ENCODE assay signal across 16 mouse cellular contexts in genomic region chr17:14468754-14469488, GRCm38 (mm10).
A peak's percentile ranks its signal among the peaks of the same experiment; 100 is the strongest.
DNase-seq lines count a peak whose midpoint lies in the region; ATAC-seq and TF ChIP-seq lines count a peak whose summit lies in the region.
"Had no signal": no experiment of that assay in that cellular context is flagged by ENCODE, and none has a peak within 500 bp of the region (broad histone marks: within the 10 kb centered on the region; RNA-seq: fewer than 3 reads in every experiment).

No protein-coding gene starts in this region.

- H3K4me2 ChIP-seq in forebrain, postnatal 0 days (ENCODE audit: low read depth): no peak overlapping the region
- H3K4me2 ChIP-seq in forebrain, embryonic 11.5 days (ENCODE audit: low read depth, low read length, severe bottlenecking): no peak overlapping the region
- H3K4me2 ChIP-seq in hindbrain, embryonic 15.5 days: no peak overlapping the region
- no peak overlapping the region for H3K4me2 ChIP-seq in midbrain, embryonic 16.5 days (ENCODE audit: low read length)
- H3K4me2 ChIP-seq: embryonic facial prominence, embryonic 12.5 days; heart, embryonic 12.5 days had no signal

- no peak overlapping the region for H3K9ac ChIP-seq in forebrain, postnatal 0 days
- no peak overlapping the region for H3K9ac ChIP-seq in forebrain, embryonic 11.5 days (ENCODE audit: low read length)
- no peak overlapping the region for H3K9ac ChIP-seq in hindbrain, embryonic 15.5 days
- H3K9ac ChIP-seq in midbrain, embryonic 16.5 days (ENCODE audit: low read depth, low read length): no peak overlapping the region
- H3K9ac ChIP-seq: embryonic facial prominence, embryonic 12.5 days; heart, embryonic 12.5 days; liver, postnatal 0 days had no signal

- H3K36me3 ChIP-seq in forebrain, postnatal 0 days (ENCODE audit: insufficient read depth): no peaks in the 10 kb centered on the region
- no peaks in the 10 kb centered on the region for H3K36me3 ChIP-seq in forebrain, embryonic 11.5 days (ENCODE audit: control insufficient read depth, insufficient read depth, low read length)
- no peaks in the 10 kb centered on the region for H3K36me3 ChIP-seq in hindbrain, embryonic 15.5 days
- H3K36me3 ChIP-seq in midbrain, embryonic 16.5 days (ENCODE audit: control insufficient read depth, insufficient read depth, low read length): no peaks in the 10 kb centered on the region
- H3K36me3 ChIP-seq: embryonic facial prominence, embryonic 12.5 days; heart, embryonic 12.5 days had no signal

- no peak for TF ChIP-seq POLR2A in embryonic fibroblast, embryonic 13.5 days (IDR thresholded peaks at IDR 0.05; ENCODE audit: low read depth, low read length)

- ATAC-seq in forebrain, postnatal 0 days: peak; percentile 43; the same call in 1 of the 2 replicates
- ATAC-seq in forebrain, embryonic 11.5 days (replicated peaks; ENCODE audit: low FRiP score): no peak
- ATAC-seq in hindbrain, embryonic 15.5 days (ENCODE audit: low FRiP score, low read depth): peak; percentile 92
- peak; percentile 81 for ATAC-seq in midbrain, embryonic 16.5 days
- ATAC-seq: liver, postnatal 0 days had no signal

- no peaks in the 10 kb centered on the region for H3K27me3 ChIP-seq in forebrain, postnatal 0 days (ENCODE audit: insufficient read depth, low read length)
- H3K27me3 ChIP-seq in forebrain, embryonic 11.5 days (ENCODE audit: control insufficient read depth, insufficient read depth, low read length): no peaks in the 10 kb centered on the region
- no peaks in the 10 kb centered on the region for H3K27me3 ChIP-seq in hindbrain, embryonic 15.5 days
- H3K27me3 ChIP-seq in midbrain, embryonic 16.5 days (ENCODE audit: control insufficient read depth, insufficient read depth, low read depth, low read length): no peaks in the 10 kb centered on the region
- H3K27me3 ChIP-seq: embryonic facial prominence, embryonic 12.5 days had no signal

- no peak overlapping the region for H3K4me3 ChIP-seq in forebrain, postnatal 0 days (ENCODE audit: low read depth, low read length)
- no peak overlapping the region for H3K4me3 ChIP-seq in forebrain, embryonic 11.5 days (ENCODE audit: low read depth, low read length)
- no peak overlapping the region for H3K4me3 ChIP-seq in embryonic fibroblast, embryonic 13.5 days (ENCODE audit: insufficient read depth, low read length)
- H3K4me3 ChIP-seq in hindbrain, embryonic 15.5 days: no peak overlapping the region
- no peak overlapping the region for H3K4me3 ChIP-seq in midbrain, embryonic 16.5 days (ENCODE audit: low read depth, low read length)
- H3K4me3 ChIP-seq: embryonic facial prominence, embryonic 12.5 days; heart, embryonic 12.5 days; myocyte had no signal

- no peaks in the 10 kb centered on the region for H3K4me1 ChIP-seq in forebrain, postnatal 0 days (ENCODE audit: insufficient read depth)
- H3K4me1 ChIP-seq in forebrain, embryonic 11.5 days (replicated peaks; ENCODE audit: control insufficient read depth, insufficient read depth, low read length): no peaks in the 10 kb centered on the region
- H3K4me1 ChIP-seq in embryonic fibroblast, embryonic 13.5 days (ENCODE audit: control insufficient read depth, insufficient read depth, low read length): 0 out of 2 replicates have a peak, but pooled peaks cover 10% of the 10 kb centered on the region
- peaks cover 23% of the 10 kb centered on the region for H3K4me1 ChIP-seq in hindbrain, embryonic 15.5 days (replicated peaks)
- peaks cover 19% of the 10 kb centered on the region for H3K4me1 ChIP-seq in midbrain, embryonic 16.5 days (ENCODE audit: control insufficient read depth, insufficient read depth, low read length)
- H3K4me1 ChIP-seq: heart, embryonic 12.5 days had no signal

- no peak overlapping the region for H3K27ac ChIP-seq in forebrain, postnatal 0 days (ENCODE audit: low read depth, low read length)
- no peak overlapping the region for H3K27ac ChIP-seq in forebrain, embryonic 11.5 days (ENCODE audit: low read depth, low read length)
- H3K27ac ChIP-seq in embryonic fibroblast, embryonic 13.5 days (ENCODE audit: insufficient read depth, low read length): peak overlapping the region; percentile 48; the same call in 1 of the 2 replicates
- no peak overlapping the region for H3K27ac ChIP-seq in hindbrain, embryonic 15.5 days (replicated peaks)
- H3K27ac ChIP-seq in midbrain, embryonic 16.5 days (ENCODE audit: low read length): peak overlapping the region; percentile 52; the same call in 1 of the 2 replicates
- H3K27ac ChIP-seq: embryonic facial prominence, embryonic 12.5 days had no signal

- no peak for DNase-seq in forebrain, postnatal 0 days
- no peak for DNase-seq in forebrain, embryonic 11.5 days (ENCODE audit: low spot score)
- no peak for DNase-seq in kidney, postnatal 10 days
- DNase-seq in spleen, adult 18-20 months: no peak
- no peak for DNase-seq in layer of hippocampus, adult 9-10 months (ENCODE audit: low spot score)
- DNase-seq: adrenal gland, postnatal 10 days; cerebellum, adult 9-11 months; gastrocnemius, postnatal 25 days; liver, postnatal 0 days; right cerebral cortex, adult 18-20 months had no signal

- TF ChIP-seq CTCF in forebrain, postnatal 0 days (IDR thresholded peaks at IDR 0.05; ENCODE audit: low read depth): no peak
- no peak for TF ChIP-seq CTCF in embryonic fibroblast, embryonic 13.5 days (IDR thresholded peaks at IDR 0.05; ENCODE audit: borderline replicate concordance, insufficient read depth, low read length)

- H3K9me3 ChIP-seq in forebrain, postnatal 0 days (ENCODE audit: low read length): no peaks in the 10 kb centered on the region
- H3K9me3 ChIP-seq in forebrain, embryonic 11.5 days (ENCODE audit: control insufficient read depth, low read length): no peaks in the 10 kb centered on the region
- H3K9me3 ChIP-seq in hindbrain, embryonic 15.5 days: no peaks in the 10 kb centered on the region
- no peaks in the 10 kb centered on the region for H3K9me3 ChIP-seq in midbrain, embryonic 16.5 days (replicated peaks; ENCODE audit: control insufficient read depth, low read length, poor library complexity, severe bottlenecking)
- H3K9me3 ChIP-seq: embryonic facial prominence, embryonic 12.5 days; heart, embryonic 12.5 days had no signal

- 60% methylated on average over 6 of the region's 6 CpGs for WGBS in forebrain, postnatal 0 days
- 71% methylated on average over 6 of the region's 6 CpGs for WGBS in forebrain, embryonic 11.5 days
- 34% methylated on average over 6 of the region's 6 CpGs for WGBS in hindbrain, embryonic 15.5 days
- 37% methylated on average over 6 of the region's 6 CpGs for whole genome bisulfite sequencing in midbrain, embryonic 16.5 days

Comparison
In these comparisons a context has a peak if more than half of its experiments do, and no peak if none do; other contexts are left out.
1. H3K27ac ChIP-seq: peak in embryonic fibroblast, embryonic 13.5 days (single experiment) and midbrain, embryonic 16.5 days (single experiment); none in forebrain, postnatal 0 days (single experiment), forebrain, embryonic 11.5 days (single experiment) and hindbrain, embryonic 15.5 days (single experiment).